Mouse (Mus musculus) midbrain, embryonic 11.5 days (tissue): ENCODE data around the gene Ccdc157. TPM values are rescaled to one million over a fixed set of nuclear protein-coding genes. Genes with fewer than 3 reads are reported as not detected.
"Not testable (repeated sequence)": the region's sequence is repeated elsewhere in the genome, so short reads cannot be mapped to it uniquely, and the experiment has no call there.

Experiments
- ATAC-seq: fragments of 200-750 bp; cut with Nextera tagmentation; 2 replicates; pipeline ENCODE4 v1.8.0; 2017; ENCODE audit warnings: moderate TSS enrichment, moderate library complexity; ENCODE audit not compliant: low FRiP score
- DNase-seq: peaks from one replicate; pipeline ENCODE4 v3.0.0; 2015; ENCODE audit warnings: low spot score; ENCODE audit errors: missing footprints
- H3K27ac ChIP-seq: fragments of 300-500 bp; sonication (generic); 2 replicates; pipeline ENCODE4 v1.5.1; 2014; ENCODE audit warnings: low read depth, low read length
- H3K27me3 ChIP-seq: fragments of 300-500 bp; sonication (generic); 2 replicates; pipeline ENCODE4 v1.6.1; 2014; ENCODE audit warnings: mild to moderate bottlenecking, low read length, moderate library complexity, mixed read lengths; ENCODE audit not compliant: control insufficient read depth, insufficient read depth
- H3K36me3 ChIP-seq: fragments of 300-500 bp; sonication (generic); 2 replicates; pipeline ENCODE4 v1.6.1; 2014; ENCODE audit warnings: mild to moderate bottlenecking, low read length, moderate library complexity, mixed read lengths; ENCODE audit not compliant: control insufficient read depth, insufficient read depth
- H3K4me1 ChIP-seq: fragments of 300-500 bp; sonication (generic); 2 replicates; pipeline ENCODE4 v1.6.1; 2014; ENCODE audit warnings: low read length; ENCODE audit not compliant: control insufficient read depth, insufficient read depth
- H3K4me2 ChIP-seq: fragments of 300-500 bp; sonication (generic); 2 replicates; pipeline ENCODE4 v1.6.1; 2014; ENCODE audit warnings: mild to moderate bottlenecking, moderate library complexity
- H3K4me3 ChIP-seq: fragments of 300-500 bp; sonication (generic); 2 replicates; pipeline ENCODE4 v1.5.1; 2014; ENCODE audit warnings: low read depth, low read length
- H3K9ac ChIP-seq: fragments of 300-500 bp; sonication (generic); 2 replicates; pipeline ENCODE4 v1.6.1; 2014; ENCODE audit warnings: low read length
- H3K9me3 ChIP-seq: fragments of 300-500 bp; sonication (generic); 2 replicates; pipeline ENCODE4 v1.6.1; 2016; ENCODE audit warnings: low read length; ENCODE audit not compliant: control insufficient read depth
- WGBS: fragments of 180-500 bp; shearing (Covaris S2); extraction: QIAGEN DNeasy Blood & Tissue Kit; methylation state at CpG from one replicate; pipeline ENCODE4 v1.1.7; 2014; 5-methylcytosine and 5-hydroxymethylcytosine counted together
- polyA plus RNA-seq: library from polyadenylated mRNA; unstranded; fragments of >200 nt; fragmentation: Nextera tagmentation; extraction: Ambion mirVana; gene quantifications from 2 replicates; pipeline ENCODE4 v1.2.1, GENCODE M21; 2014

Gene Ccdc157
- polyA plus RNA-seq, 1 experiment from 2014 or later, result 2.5 TPM

- WGBS, result under 1% methylated on average over 71 of the region's 71 CpGs
- Histone ChIP-seq H3K4me1 (peaks cover 7% of the 10 kb centered on the region), H3K9me3 (no peaks in the 10 kb centered on the region), H3K4me2 (peak within 1 kb of the TSS; percentile 86), H3K27me3 (no peaks in the 10 kb centered on the region), H3K4me3 (peak within 1 kb of the TSS; percentile 81), H3K36me3 (peaks cover 4% of the 10 kb centered on the region), H3K27ac (no peak within 1 kb of the TSS), H3K9ac (peak within 1 kb of the TSS; percentile 87)
- DNase-seq (peak; percentile 98), ATAC-seq (peak; percentile 100)
Observed at GRCm38 (mm10) chr11:4186486-4187317, 26.6 kb upstream of the Ccdc157 start, which contains the start of gene Tbc1d10a. Tbc1d10a (plus strand) TSS chr11:4186789.

DNA sequence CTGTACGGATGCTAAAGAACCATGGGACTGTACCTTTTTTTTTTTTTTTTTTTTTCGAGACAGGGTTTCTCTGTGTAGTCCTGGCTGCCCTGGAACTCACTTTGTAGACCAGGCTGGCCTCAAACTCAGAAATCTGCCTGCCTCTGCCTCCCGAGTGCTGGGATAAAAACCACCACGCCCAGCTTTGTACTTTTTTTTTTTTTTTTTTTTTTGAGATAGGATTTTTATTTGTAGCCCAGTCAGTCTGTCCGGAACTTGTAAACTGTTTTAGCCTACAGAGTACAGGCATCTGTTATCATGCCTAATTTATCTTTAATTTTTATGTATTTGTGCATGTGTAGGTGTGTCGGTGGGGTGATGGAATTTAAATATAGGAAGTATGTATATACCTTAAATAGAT, 25.4 kb upstream of the Ccdc157 start:
- DNase-seq, H3K27ac ChIP-seq, H3K4me2 ChIP-seq, H3K27me3 ChIP-seq, H3K4me3 ChIP-seq, H3K9ac ChIP-seq, H3K4me1 ChIP-seq, H3K9me3 ChIP-seq, ATAC-seq: not testable (repeated sequence)
- WGBS, result 94% methylated on average over 6 of the region's 6 CpGs
- peaks cover 12% of the 10 kb centered on the region for H3K36me3 ChIP-seq

GRCm38 (mm10) chr11:4184251-4184952, 24.3 kb upstream of the Ccdc157 start:
- WGBS, result 75% methylated on average over 4 of the region's 4 CpGs
- H3K27ac ChIP-seq, result no peak overlapping the region
- peaks cover 7% of the 10 kb centered on the region for H3K4me1 ChIP-seq
- ATAC-seq (no peak), DNase-seq (peak; percentile 80)
- H3K4me2 ChIP-seq, result no peak overlapping the region
- no peaks in the 10 kb centered on the region for H3K27me3 ChIP-seq
- no peak overlapping the region for H3K4me3 ChIP-seq
- peaks cover 17% of the 10 kb centered on the region for H3K36me3 ChIP-seq
- H3K9me3 ChIP-seq, result no peaks in the 10 kb centered on the region
- H3K9ac ChIP-seq, result no peak overlapping the region

DNA sequence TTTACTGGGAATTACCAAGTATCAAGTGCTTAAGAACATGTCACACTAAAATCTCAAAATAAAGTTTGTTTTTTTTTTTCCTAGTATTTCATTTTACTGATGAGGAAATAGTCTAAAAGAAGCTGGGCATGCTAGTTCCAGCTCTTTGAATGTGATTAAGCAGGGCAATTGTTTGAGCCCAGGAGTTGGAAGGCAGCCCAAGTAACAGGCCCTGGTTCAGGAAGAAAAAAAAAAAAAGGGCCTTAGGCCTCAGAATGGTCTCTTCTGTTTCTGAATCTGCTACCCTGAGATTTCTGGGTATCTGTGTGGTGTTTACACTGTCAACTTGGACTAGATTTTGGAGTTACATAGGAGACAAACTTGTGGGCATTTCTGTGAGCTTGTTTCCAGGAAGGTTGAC, 23.4 kb upstream of the Ccdc157 start:
- Histone ChIP-seq H3K27ac (no peak overlapping the region), H3K36me3 (peaks cover 20% of the 10 kb centered on the region), H3K27me3 (no peaks in the 10 kb centered on the region), H3K4me3 (no peak overlapping the region), H3K9me3 (no peaks in the 10 kb centered on the region), H3K9ac (no peak overlapping the region), H3K4me2 (no peak overlapping the region), H3K4me1 (peaks cover 7% of the 10 kb centered on the region)
- no peak for DNase-seq
- no peak for ATAC-seq

DNA sequence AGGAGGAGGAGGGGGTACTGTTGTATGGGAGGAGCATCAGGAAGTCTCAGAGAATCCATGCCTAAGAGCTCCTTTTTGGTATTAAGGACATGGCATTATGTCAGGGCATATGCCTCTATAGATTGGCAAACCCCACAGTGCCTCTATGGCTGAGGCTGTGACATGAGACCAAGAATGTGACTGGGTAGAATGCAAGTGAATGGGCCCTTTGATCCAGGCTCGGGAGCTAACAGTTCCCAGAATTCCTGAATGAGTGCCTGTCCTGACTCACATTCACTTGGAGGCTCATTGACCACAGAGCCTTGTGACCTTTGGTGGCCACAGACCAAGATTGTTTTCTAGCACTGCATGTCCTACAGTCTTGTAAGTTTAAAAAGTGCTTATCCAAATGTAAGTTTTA, 22.0 kb upstream of the Ccdc157 start:
- Histone ChIP-seq H3K4me1 (no peaks in the 10 kb centered on the region; the same call in 1 of the 2 replicates), H3K4me3 (no peak overlapping the region), H3K4me2 (no peak overlapping the region), H3K9me3 (no peaks in the 10 kb centered on the region), H3K27me3 (no peaks in the 10 kb centered on the region), H3K9ac (no peak overlapping the region), H3K27ac (no peak overlapping the region), H3K36me3 (peaks cover 33% of the 10 kb centered on the region)
- ATAC-seq, result no peak
- WGBS, result 25% methylated on average over 1 of the region's 1 CpGs
- peak; percentile 70 for DNase-seq

DNA sequence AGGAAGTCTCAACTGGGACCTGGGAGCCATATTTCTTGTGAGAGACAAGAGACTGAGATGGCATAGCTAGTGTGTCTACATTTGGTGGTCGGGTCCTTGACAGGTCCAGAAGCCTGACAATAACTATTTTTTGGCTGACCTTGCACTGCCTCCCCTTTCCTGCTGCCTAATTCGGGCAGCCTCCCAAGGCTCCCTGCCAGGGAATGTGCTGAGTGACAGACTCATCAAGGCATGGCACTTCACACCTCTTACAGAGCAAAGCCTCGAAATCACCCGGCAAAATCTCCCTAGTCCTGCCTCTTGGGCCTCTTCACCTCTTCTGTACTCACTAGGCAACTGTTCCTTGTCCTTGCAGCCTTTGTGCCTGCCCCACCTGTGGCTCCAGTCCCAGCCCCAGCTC, 17.6 kb upstream of the Ccdc157 start:
- H3K36me3 ChIP-seq, result peaks cover 72% of the 10 kb centered on the region
- no peak overlapping the region for H3K9ac ChIP-seq
- DNase-seq, result peak; percentile 81
- H3K4me2 ChIP-seq, result no peak overlapping the region
- H3K27ac ChIP-seq, result no peak overlapping the region
- H3K27me3 ChIP-seq, result no peaks in the 10 kb centered on the region
- ATAC-seq, result no peak
- no peaks in the 10 kb centered on the region for H3K4me1 ChIP-seq
- 94% methylated on average over 4 of the region's 4 CpGs for WGBS
- H3K9me3 ChIP-seq, result no peaks in the 10 kb centered on the region
- H3K4me3 ChIP-seq, result no peak overlapping the region

GRCm38 (mm10) chr11:4174586-4174985, 14.5 kb upstream of the Ccdc157 start:
- Histone ChIP-seq H3K9ac (no peak overlapping the region), H3K4me2 (no peak overlapping the region), H3K27me3 (no peaks in the 10 kb centered on the region), H3K4me1 (no peaks in the 10 kb centered on the region), H3K36me3 (peaks cover 77% of the 10 kb centered on the region), H3K27ac (no peak overlapping the region), H3K9me3 (no peaks in the 10 kb centered on the region), H3K4me3 (no peak overlapping the region)
- DNase-seq (peak; percentile 66), ATAC-seq (no peak)
- WGBS, result 90% methylated on average over 5 of the region's 5 CpGs

- Histone ChIP-seq H3K4me1 (peaks cover 7% of the 10 kb centered on the region), H3K9ac (no peak overlapping the region), H3K36me3 (peaks cover 53% of the 10 kb centered on the region), H3K27me3 (no peaks in the 10 kb centered on the region), H3K27ac (no peak overlapping the region), H3K9me3 (no peaks in the 10 kb centered on the region), H3K4me3 (no peak overlapping the region), H3K4me2 (no peak overlapping the region)
- WGBS, result 92% methylated on average over 7 of the region's 7 CpGs
- ATAC-seq, result no peak
- DNase-seq, result no peak
Observed at GRCm38 (mm10) chr11:4166467-4167090, 6.5 kb upstream of the Ccdc157 start.

GRCm38 (mm10) chr11:4164701-4165100, 4.6 kb upstream of the Ccdc157 start:
- H3K27me3 ChIP-seq, result no peaks in the 10 kb centered on the region
- H3K4me1 ChIP-seq, result peaks cover 16% of the 10 kb centered on the region
- DNase-seq (no peak), ATAC-seq (no peak)
- no peaks in the 10 kb centered on the region for H3K9me3 ChIP-seq
- H3K36me3 ChIP-seq, result peaks cover 44% of the 10 kb centered on the region
- H3K9ac ChIP-seq, result no peak overlapping the region
- H3K4me3 ChIP-seq, result no peak overlapping the region
- 87% methylated on average over 2 of the region's 2 CpGs for WGBS
- no peak overlapping the region for H3K27ac ChIP-seq
- no peak overlapping the region for H3K4me2 ChIP-seq
